Mouse (Mus musculus): ENCODE measurements around the gene Tcaf3.

- TF ChIP-seq POLR2A (IDR thresholded peaks at IDR 0.05; ENCODE audit: borderline replicate concordance, control insufficient read depth, low read depth, low read length) (no peak), CTCF (IDR thresholded peaks at IDR 0.05; ENCODE audit: control insufficient read depth, insufficient read depth, low read length) (no peak)
Measured at GRCm38 (mm10) chr6:42568205-42568604, 29.3 kb downstream of the Tcaf3 start.
